In genomic region chr9:44337436-44338169, GRCm38 (mm10) we compare ENCODE assay signal across 9 mouse cellular contexts. TPM values are rescaled to one million over a fixed set of nuclear protein-coding genes. Genes with fewer than 3 reads are reported as not detected.
A peak's percentile ranks its signal among the peaks of the same experiment; 100 is the strongest.
DNase-seq lines count a peak whose midpoint lies in the region; ATAC-seq and TF ChIP-seq lines count a peak whose summit lies in the region.
"Had no signal": no experiment of that assay in that cellular context is flagged by ENCODE, and none has a peak within 500 bp of the region (broad histone marks: within the 10 kb centered on the region; RNA-seq: fewer than 3 reads in every experiment).

No protein-coding gene starts in this region.

- no peaks in the 10 kb centered on the region for H3K27me3 ChIP-seq in heart, embryonic 10.5 days (ENCODE audit: insufficient read depth, poor library complexity, severe bottlenecking)
- no peaks in the 10 kb centered on the region for H3K27me3 ChIP-seq in testis, adult 2 months (ENCODE audit: control insufficient read depth, insufficient read depth, low read length)
- H3K27me3 ChIP-seq in limb, embryonic 10.5 days (ENCODE audit: low read depth, poor library complexity, severe bottlenecking) = no peaks in the 10 kb centered on the region
- H3K27me3 ChIP-seq in stomach, embryonic 16.5 days (ENCODE audit: control insufficient read depth, insufficient read depth, low read length) = no peaks in the 10 kb centered on the region

- no peak for TF ChIP-seq POLR2A in testis, adult 2 months (IDR thresholded peaks at IDR 0.05; ENCODE audit: control insufficient read depth, low read depth, low read length)

- H3K4me1 ChIP-seq in heart, embryonic 10.5 days = peaks cover 26% of the 10 kb centered on the region
- peaks cover 9% of the 10 kb centered on the region for H3K4me1 ChIP-seq in testis, adult 2 months (ENCODE audit: control insufficient read depth, insufficient read depth, low read length)
- peaks cover 22% of the 10 kb centered on the region for H3K4me1 ChIP-seq in limb, embryonic 10.5 days
- H3K4me1 ChIP-seq in stomach, embryonic 16.5 days (ENCODE audit: control insufficient read depth, insufficient read depth, low read length) = peaks cover 30% of the 10 kb centered on the region

- peaks cover 61% of the 10 kb centered on the region for H3K36me3 ChIP-seq in heart, embryonic 10.5 days
- peaks cover 4% of the 10 kb centered on the region for H3K36me3 ChIP-seq in testis, adult 2 months (ENCODE audit: control insufficient read depth, insufficient read depth, low read length)
- peaks cover 76% of the 10 kb centered on the region for H3K36me3 ChIP-seq in limb, embryonic 10.5 days
- H3K36me3 ChIP-seq in stomach, embryonic 16.5 days (ENCODE audit: control insufficient read depth, insufficient read depth, low read length) = peaks cover 20% of the 10 kb centered on the region

- H3K4me3 ChIP-seq in heart, embryonic 10.5 days = peak overlapping the region; percentile 92
- peak overlapping the region; percentile 65 for H3K4me3 ChIP-seq in testis, adult 2 months (ENCODE audit: control insufficient read depth, low read depth, low read length)
- peak overlapping the region; percentile 98 for H3K4me3 ChIP-seq in limb, embryonic 10.5 days
- H3K4me3 ChIP-seq in stomach, embryonic 16.5 days (replicated peaks; ENCODE audit: low read length) = peak overlapping the region; percentile 97

- H3K9ac ChIP-seq in stomach, embryonic 16.5 days (ENCODE audit: low read length) = peak overlapping the region; percentile 61

- H3K27ac ChIP-seq in heart, embryonic 10.5 days = 0 out of 2 replicates have a peak overlapping the region, but pooled peaks have one; percentile 7
- H3K27ac ChIP-seq in testis, adult 2 months (ENCODE audit: control insufficient read depth, insufficient read depth, low read depth, low read length) = no peak overlapping the region
- H3K27ac ChIP-seq in limb, embryonic 10.5 days = peak overlapping the region; percentile 11; the same call in 1 of the 2 replicates
- peak overlapping the region; percentile 27; the same call in 1 of the 2 replicates for H3K27ac ChIP-seq in stomach, embryonic 16.5 days (ENCODE audit: low read length)

- ATAC-seq in stomach, embryonic 16.5 days (ENCODE audit: insufficient read depth, low FRiP score) = no peak
- ATAC-seq in monocyte, adult 5-6 weeks (replicated peaks; ENCODE audit: insufficient number of reproducible peaks, low FRiP score, low TSS enrichment, poor library complexity, severe bottlenecking) = no peak
- ATAC-seq: inflammation-experienced regulatory T-cells, adult 6 months had no signal

- peak overlapping the region; percentile 84 for H3K4me2 ChIP-seq in stomach, embryonic 16.5 days (ENCODE audit: low read depth, low read length)

- H3K9me3 ChIP-seq in heart, embryonic 10.5 days = no peaks in the 10 kb centered on the region
- peaks cover 2% of the 10 kb centered on the region; the same call in 1 of the 2 replicates for H3K9me3 ChIP-seq in limb, embryonic 10.5 days (replicated peaks)
- H3K9me3 ChIP-seq in stomach, embryonic 16.5 days (replicated peaks; ENCODE audit: control insufficient read depth, low read length) = no peaks in the 10 kb centered on the region

- WGBS in heart, embryonic 10.5 days = 62% methylated on average over 9 of the region's 9 CpGs
- WGBS in limb, embryonic 10.5 days = 69% methylated on average over 9 of the region's 9 CpGs
- WGBS in stomach, embryonic 16.5 days = 60% methylated on average over 9 of the region's 9 CpGs

- TF ChIP-seq CTCF in testis, adult 2 months (IDR thresholded peaks at IDR 0.05; ENCODE audit: control insufficient read depth, insufficient read depth, insufficient replicate concordance, low read depth, low read length) = no peak

- DNase-seq in heart, embryonic 10.5 days (ENCODE audit: low spot score) = peak; percentile 72
- no peak for DNase-seq in heart, postnatal 4 days
- no peak for DNase-seq in testis, postnatal 14 days (ENCODE audit: low spot score)
- no peak for DNase-seq in limb, embryonic 10.5 days (ENCODE audit: low spot score)
- no peak for DNase-seq in lung, adult 18-20 months

RNA-seq across cellular contexts. Expression of gene H2afx, which starts 3.1 kb away (rescaled TPM):
- polyA plus RNA-seq in heart, embryonic 10.5 days (2016; fragmentation: Nextera tagmentation; extraction: Ambion mirVana) = 258 and 270 TPM in 2 replicates
- total RNA-seq in heart, postnatal 4 days (2021) = 100 to 1,000 TPM; 157 to 164 TPM
- polyA plus RNA-seq in testis, adult 2 months (2012; rRNA removed) = 107 TPM in 2 replicates
- 515 and 551 TPM in 2 replicates for polyA plus RNA-seq in limb, embryonic 10.5 days (2016; fragmentation: Nextera tagmentation; extraction: Ambion mirVana)
- 203 and 218 TPM in 2 replicates for polyA plus RNA-seq in stomach, embryonic 16.5 days (2015; fragmentation: Nextera tagmentation; extraction: Ambion mirVana)
- total RNA-seq in monocyte, adult 5-6 weeks (2017) = 8.1 to 12.3 TPM (median 8.6 TPM) in 3 replicates

RNA-seq across cellular contexts. Expression of gene Hmbs, which starts 6.4 kb away (rescaled TPM):
- polyA plus RNA-seq in heart, embryonic 10.5 days (2016; fragmentation: Nextera tagmentation; extraction: Ambion mirVana) = 276 and 285 TPM in 2 replicates
- total RNA-seq in heart, postnatal 4 days (2021) = 10 to 100 TPM; 54.0 to 60.6 TPM
- 18.2 and 19.3 TPM in 2 replicates for polyA plus RNA-seq in testis, adult 2 months (2012; rRNA removed)
- 174 and 195 TPM in 2 replicates for polyA plus RNA-seq in limb, embryonic 10.5 days (2016; fragmentation: Nextera tagmentation; extraction: Ambion mirVana)
- polyA plus RNA-seq in stomach, embryonic 16.5 days (2015; fragmentation: Nextera tagmentation; extraction: Ambion mirVana) = 162 and 170 TPM in 2 replicates
- total RNA-seq in monocyte, adult 5-6 weeks (2017) = 8.2 to 19.1 TPM (median 15.1 TPM) in 3 replicates

RNA-seq across cellular contexts. Expression of gene Dpagt1, which starts 11.8 kb away (rescaled TPM):
- 35.2 and 36.6 TPM in 2 replicates for polyA plus RNA-seq in heart, embryonic 10.5 days (2016; fragmentation: Nextera tagmentation; extraction: Ambion mirVana)
- 10 to 100 TPM; 24.1 to 25.0 TPM for total RNA-seq in heart, postnatal 4 days (2021)
- 6.5 and 6.7 TPM in 2 replicates for polyA plus RNA-seq in testis, adult 2 months (2012; rRNA removed)
- polyA plus RNA-seq in limb, embryonic 10.5 days (2016; fragmentation: Nextera tagmentation; extraction: Ambion mirVana) = 45.3 and 46.9 TPM in 2 replicates
- 32.0 and 40.6 TPM in 2 replicates for polyA plus RNA-seq in stomach, embryonic 16.5 days (2015; fragmentation: Nextera tagmentation; extraction: Ambion mirVana)
- total RNA-seq in monocyte, adult 5-6 weeks (2017) = 1.8 to 5.6 TPM (median 2.3 TPM) in 3 replicates

RNA-seq across cellular contexts. Expression of gene C2cd2l, which starts 17.5 kb away (rescaled TPM):
- 6.9 and 9.5 TPM in 2 replicates for polyA plus RNA-seq in heart, embryonic 10.5 days (2016; fragmentation: Nextera tagmentation; extraction: Ambion mirVana)
- total RNA-seq in heart, postnatal 4 days (2021) = 10 to 100 TPM; 16.3 to 16.5 TPM
- polyA plus RNA-seq in testis, adult 2 months (2012; rRNA removed) = 16.4 and 20.7 TPM in 2 replicates
- polyA plus RNA-seq in limb, embryonic 10.5 days (2016; fragmentation: Nextera tagmentation; extraction: Ambion mirVana) = 6.9 and 9.9 TPM in 2 replicates
- 6.7 and 8.0 TPM in 2 replicates for polyA plus RNA-seq in stomach, embryonic 16.5 days (2015; fragmentation: Nextera tagmentation; extraction: Ambion mirVana)
- total RNA-seq in monocyte, adult 5-6 weeks (2017) = 6.0 to 18.9 TPM (median 12.2 TPM) in 3 replicates

RNA-seq across cellular contexts. Expression of gene Vps11, which starts 23.9 kb away (rescaled TPM):
- 22.8 and 26.3 TPM in 2 replicates for polyA plus RNA-seq in heart, embryonic 10.5 days (2016; fragmentation: Nextera tagmentation; extraction: Ambion mirVana)
- 10 to 100 TPM; 20.9 to 21.6 TPM for total RNA-seq in heart, postnatal 4 days (2021)
- 19.2 and 19.4 TPM in 2 replicates for polyA plus RNA-seq in testis, adult 2 months (2012; rRNA removed)
- 29.3 and 32.2 TPM in 2 replicates for polyA plus RNA-seq in limb, embryonic 10.5 days (2016; fragmentation: Nextera tagmentation; extraction: Ambion mirVana)
- polyA plus RNA-seq in stomach, embryonic 16.5 days (2015; fragmentation: Nextera tagmentation; extraction: Ambion mirVana) = 30.0 and 31.6 TPM in 2 replicates
- total RNA-seq in monocyte, adult 5-6 weeks (2017) = 27.4 to 38.1 TPM (median 32.2 TPM) in 3 replicates
